Mouse (Mus musculus): ENCODE data around the gene Fbn1. TPM values are rescaled to one million over a fixed set of nuclear protein-coding genes. Genes with fewer than 3 reads are reported as not detected.

Gene Fbn1
- total and polyA plus RNA-seq, 2 experiments from 2014 or later: 12.7 to 127 TPM

DNA sequence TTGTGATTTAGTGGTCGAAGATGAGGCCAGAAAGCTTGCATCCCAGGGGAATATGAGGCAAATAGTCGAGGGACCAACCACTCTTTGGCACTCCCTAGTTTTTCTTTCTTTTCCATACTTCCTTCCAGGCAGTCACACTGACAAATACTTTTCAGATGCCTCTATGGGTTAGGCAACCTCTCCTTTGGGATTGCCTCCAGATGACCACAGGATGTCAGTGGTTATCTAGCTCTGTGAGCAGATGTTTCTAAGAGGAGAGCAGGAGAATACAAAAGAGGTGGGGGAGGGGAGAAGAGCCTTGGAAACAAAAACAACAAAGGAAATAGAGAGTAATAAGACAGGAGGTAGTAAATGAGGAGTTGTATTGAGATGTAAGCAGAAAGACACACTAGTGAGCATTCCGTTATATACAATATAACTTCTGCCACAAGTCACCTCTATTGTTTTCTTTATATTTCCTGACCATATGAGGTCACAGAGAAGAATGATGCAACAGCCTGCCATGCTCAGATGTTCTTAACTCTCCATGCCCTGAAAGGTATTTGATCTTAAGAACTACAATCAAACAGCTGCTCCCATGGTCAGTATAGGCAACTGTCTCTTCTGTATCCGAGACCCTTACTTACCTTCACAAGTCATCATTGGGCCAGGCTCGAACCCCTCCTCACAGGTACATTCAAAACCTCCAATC is 189.3 kb downstream of the Fbn1 start:
- ATAC-seq (ENCODE audit: insufficient read depth, low read depth) (peak; percentile 57; the same call in 1 of the 2 replicates), DNase-seq (ENCODE audit: low spot score) (peak; percentile 48)
- Histone ChIP-seq H3K4me2 (ENCODE audit: low read depth, low read length) (no peak overlapping the region), H3K27me3 (ENCODE audit: control insufficient read depth, insufficient read depth, low read length) (no peaks in the 10 kb centered on the region), H3K27ac (ENCODE audit: low read depth) (peak overlapping the region; percentile 64), H3K4me3 (ENCODE audit: low read depth, low read length) (no peak overlapping the region), H3K9me3 (replicated peaks; ENCODE audit: control insufficient read depth, low read length) (no peaks in the 10 kb centered on the region), H3K4me1 (ENCODE audit: control insufficient read depth, insufficient read depth) (peaks cover 14% of the 10 kb centered on the region), H3K9ac (replicated peaks; ENCODE audit: low read depth, low read length) (no peak overlapping the region), H3K36me3 (replicated peaks; ENCODE audit: control insufficient read depth, insufficient read depth, low read length) (peaks cover 36% of the 10 kb centered on the region; the same call in 1 of the 2 replicates)
- TF ChIP-seq CTCF (IDR thresholded peaks at IDR 0.05; ENCODE audit: low read depth): no peak
- TF ChIP-seq EP300 (IDR thresholded peaks at IDR 0.05; ENCODE audit: low read depth): no peak
- WGBS: 73% methylated on average over 5 of the region's 5 CpGs

DNA sequence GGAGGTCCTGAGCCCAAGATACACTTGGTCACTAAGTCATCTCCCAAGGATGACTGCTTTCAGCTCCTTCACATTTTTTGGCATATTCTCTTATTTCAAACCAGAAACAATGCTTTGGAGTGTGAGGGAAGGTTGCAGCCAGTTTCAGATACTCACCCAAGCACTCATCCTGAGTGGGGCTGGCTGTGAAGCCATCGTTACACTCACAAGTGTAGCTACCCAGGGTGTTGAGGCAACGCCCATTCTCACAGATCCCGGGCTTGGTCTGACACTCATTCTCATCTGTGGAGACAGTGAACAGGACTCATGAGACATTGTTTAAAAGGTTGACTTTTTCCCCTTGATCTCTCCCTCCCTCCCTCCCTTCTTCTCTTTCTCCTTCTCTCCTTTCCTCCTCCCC is 192.6 kb downstream of the Fbn1 start:
- DNase-seq (ENCODE audit: low spot score) (no peak), ATAC-seq (ENCODE audit: insufficient read depth, low read depth) (no peak)
- 81% methylated on average over 3 of the region's 3 CpGs for WGBS
- Histone ChIP-seq H3K36me3 (replicated peaks; ENCODE audit: control insufficient read depth, insufficient read depth, low read length) (peaks cover 47% of the 10 kb centered on the region), H3K4me1 (ENCODE audit: control insufficient read depth, insufficient read depth) (peaks cover 14% of the 10 kb centered on the region), H3K4me3 (ENCODE audit: low read depth, low read length) (no peak overlapping the region), H3K9me3 (replicated peaks; ENCODE audit: control insufficient read depth, low read length) (no peaks in the 10 kb centered on the region), H3K27ac (ENCODE audit: low read depth) (no peak overlapping the region), H3K4me2 (ENCODE audit: low read depth, low read length) (no peak overlapping the region), H3K27me3 (ENCODE audit: control insufficient read depth, insufficient read depth, low read length) (no peaks in the 10 kb centered on the region), H3K9ac (replicated peaks; ENCODE audit: low read depth, low read length) (no peak overlapping the region)
- TF ChIP-seq EP300 (IDR thresholded peaks at IDR 0.05; ENCODE audit: low read depth) (no peak), CTCF (IDR thresholded peaks at IDR 0.05; ENCODE audit: low read depth) (no peak)

DNA sequence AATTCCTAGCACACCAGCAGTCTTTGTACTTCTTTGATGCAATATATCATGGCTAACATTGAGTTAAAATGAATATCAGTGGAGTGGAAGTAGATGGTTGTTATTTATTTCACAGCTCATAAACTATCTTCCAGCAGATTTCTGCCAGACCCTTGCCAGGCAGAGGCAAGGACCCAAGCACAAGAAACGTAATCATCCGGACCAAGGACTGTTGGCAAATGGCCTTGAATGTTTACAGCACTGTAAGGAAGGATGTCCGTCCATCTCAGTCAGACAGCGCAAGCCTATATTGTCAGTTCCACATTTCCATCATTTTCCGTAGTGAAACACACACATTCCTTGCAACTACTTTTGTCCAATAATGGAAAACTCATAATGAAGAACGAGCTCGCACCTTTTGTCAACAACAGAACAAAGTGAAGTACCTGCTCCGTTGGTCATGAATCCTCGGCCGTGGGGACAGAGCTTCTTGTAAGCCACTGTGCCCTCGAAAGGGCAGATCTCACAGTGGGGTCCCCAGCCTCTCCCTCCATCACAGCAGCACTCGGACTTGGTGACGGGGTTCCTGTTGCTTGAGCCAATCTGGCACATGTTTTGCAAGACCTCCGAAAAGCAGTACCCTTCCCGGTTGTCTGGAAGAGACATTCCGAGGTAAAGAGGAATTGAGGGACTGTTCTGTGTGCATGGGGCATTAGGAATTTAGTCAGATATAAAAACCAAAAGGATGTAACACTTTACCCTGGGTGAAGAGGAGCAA is 193.4 kb downstream of the Fbn1 start:
- H3K9ac ChIP-seq (replicated peaks; ENCODE audit: low read depth, low read length): no peak overlapping the region
- no peak overlapping the region for H3K27ac ChIP-seq (ENCODE audit: low read depth)
- H3K9me3 ChIP-seq (replicated peaks; ENCODE audit: control insufficient read depth, low read length): no peaks in the 10 kb centered on the region
- TF ChIP-seq EP300 (IDR thresholded peaks at IDR 0.05; ENCODE audit: low read depth) (no peak), CTCF (IDR thresholded peaks at IDR 0.05; ENCODE audit: low read depth) (no peak)
- ATAC-seq (ENCODE audit: insufficient read depth, low read depth): no peak
- no peak for DNase-seq (ENCODE audit: low spot score)
- H3K4me2 ChIP-seq (ENCODE audit: low read depth, low read length): no peak overlapping the region
- no peak overlapping the region for H3K4me3 ChIP-seq (ENCODE audit: low read depth, low read length)
- H3K27me3 ChIP-seq (ENCODE audit: control insufficient read depth, insufficient read depth, low read length): no peaks in the 10 kb centered on the region
- peaks cover 53% of the 10 kb centered on the region for H3K36me3 ChIP-seq (replicated peaks; ENCODE audit: control insufficient read depth, insufficient read depth, low read length)
- H3K4me1 ChIP-seq (ENCODE audit: control insufficient read depth, insufficient read depth): peaks cover 5% of the 10 kb centered on the region; the same call in 1 of the 2 replicates
- WGBS: 84% methylated on average over 16 of the region's 16 CpGs

DNA sequence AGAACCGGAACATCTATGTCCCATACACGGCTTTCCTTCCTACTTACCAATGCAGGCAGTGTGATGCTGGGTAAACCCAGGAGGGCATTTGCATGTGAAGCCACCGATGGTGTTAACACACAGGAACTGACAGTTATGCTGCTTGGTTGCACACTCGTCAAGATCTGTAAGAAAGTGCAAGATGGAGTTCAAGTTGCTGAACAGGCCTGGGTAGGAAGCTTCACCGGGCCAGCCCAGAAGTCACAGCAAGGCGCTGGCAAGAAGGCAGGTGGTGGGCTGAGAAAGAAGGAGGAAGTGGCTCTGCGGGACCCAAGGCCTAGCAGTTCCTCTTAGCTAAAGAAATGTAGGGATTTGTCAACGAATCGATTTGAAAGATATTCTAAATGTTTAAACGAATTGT is 198.1 kb downstream of the Fbn1 start:
- no peaks in the 10 kb centered on the region for H3K4me1 ChIP-seq (ENCODE audit: control insufficient read depth, insufficient read depth)
- 80% methylated on average over 10 of the region's 10 CpGs for WGBS
- H3K4me3 ChIP-seq (ENCODE audit: low read depth, low read length): no peak overlapping the region
- H3K4me2 ChIP-seq (ENCODE audit: low read depth, low read length): no peak overlapping the region
- no peak overlapping the region for H3K9ac ChIP-seq (replicated peaks; ENCODE audit: low read depth, low read length)
- peaks cover 42% of the 10 kb centered on the region for H3K36me3 ChIP-seq (replicated peaks; ENCODE audit: control insufficient read depth, insufficient read depth, low read length)
- no peak for DNase-seq (ENCODE audit: low spot score)
- TF ChIP-seq EP300 (IDR thresholded peaks at IDR 0.05; ENCODE audit: low read depth) (no peak), CTCF (IDR thresholded peaks at IDR 0.05; ENCODE audit: low read depth) (no peak)
- H3K27ac ChIP-seq (ENCODE audit: low read depth): no peak overlapping the region
- no peak for ATAC-seq (ENCODE audit: insufficient read depth, low read depth)
- H3K9me3 ChIP-seq (replicated peaks; ENCODE audit: control insufficient read depth, low read length): no peaks in the 10 kb centered on the region
- H3K27me3 ChIP-seq (ENCODE audit: control insufficient read depth, insufficient read depth, low read length): no peaks in the 10 kb centered on the region

DNA sequence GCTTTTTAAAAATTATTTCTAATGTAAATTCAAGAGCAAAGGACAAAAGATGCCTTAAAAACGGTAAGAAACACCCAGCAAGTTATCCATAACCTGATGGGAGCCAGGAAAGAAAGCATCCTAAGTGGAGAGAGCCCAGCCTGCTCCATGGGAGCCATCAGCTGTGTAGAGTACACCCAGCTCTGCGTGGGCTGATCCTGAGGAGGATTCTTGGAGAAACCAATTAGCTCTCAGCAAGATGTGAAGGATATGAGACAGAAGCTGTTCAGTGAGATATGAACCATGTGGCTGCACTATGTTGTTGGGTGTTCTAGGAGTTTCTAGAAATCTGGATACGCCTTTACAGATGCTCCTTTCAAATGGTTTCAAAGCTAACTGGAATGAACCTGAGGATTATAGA is 202.1 kb downstream of the Fbn1 start:
- no peak for DNase-seq (ENCODE audit: low spot score)

More for the DNA sequence above, 202.1 kb downstream of the Fbn1 start:
- TF ChIP-seq CTCF (IDR thresholded peaks at IDR 0.05; ENCODE audit: low read depth) (no peak), EP300 (IDR thresholded peaks at IDR 0.05; ENCODE audit: low read depth) (no peak)
- no peaks in the 10 kb centered on the region for H3K4me1 ChIP-seq (ENCODE audit: control insufficient read depth, insufficient read depth)
- H3K27me3 ChIP-seq (ENCODE audit: control insufficient read depth, insufficient read depth, low read length): no peaks in the 10 kb centered on the region
- ATAC-seq (ENCODE audit: insufficient read depth, low read depth): no peak
- H3K9ac ChIP-seq (replicated peaks; ENCODE audit: low read depth, low read length): no peak overlapping the region
- no peaks in the 10 kb centered on the region for H3K9me3 ChIP-seq (replicated peaks; ENCODE audit: control insufficient read depth, low read length)
- no peak overlapping the region for H3K4me3 ChIP-seq (ENCODE audit: low read depth, low read length)
- H3K27ac ChIP-seq (ENCODE audit: low read depth): no peak overlapping the region
- 79% methylated on average over 3 of the region's 3 CpGs for WGBS
- peaks cover 20% of the 10 kb centered on the region for H3K36me3 ChIP-seq (replicated peaks; ENCODE audit: control insufficient read depth, insufficient read depth, low read length)
- no peak overlapping the region for H3K4me2 ChIP-seq (ENCODE audit: low read depth, low read length)
